Comparison of ENCODE assay signal across 24 mouse cellular contexts in the genomic region with DNA sequence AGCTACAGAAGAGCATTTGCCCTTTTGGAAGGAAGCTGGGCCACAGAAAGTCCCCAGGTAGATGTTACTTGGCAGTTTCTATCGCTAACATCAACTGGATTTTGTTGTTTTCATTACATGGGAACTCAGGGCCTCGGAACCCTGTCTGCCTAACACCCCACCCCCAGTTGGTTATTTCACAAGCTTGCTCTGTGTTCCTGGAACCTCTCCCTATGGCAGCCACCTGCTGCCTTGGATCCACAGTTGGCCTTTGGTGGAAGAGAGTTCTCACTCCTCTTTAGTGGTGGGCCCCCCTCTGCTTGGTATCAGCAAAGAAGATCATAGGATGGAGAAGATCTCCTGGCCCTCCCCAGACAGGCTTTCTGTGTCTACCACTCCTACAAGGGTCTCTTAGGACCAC. TPM values are rescaled to one million over a fixed set of nuclear protein-coding genes. Genes with fewer than 3 reads are reported as not detected.
"Had no signal": no experiment of that assay in that cellular context is flagged by ENCODE, and none has a peak within 500 bp of the region (broad histone marks: within the 10 kb centered on the region; RNA-seq: fewer than 3 reads in every experiment).

No protein-coding gene starts in this region.

- H3K27ac ChIP-seq: kidney, embryonic 15.5 days; limb, embryonic 12.5 days; limb, embryonic 15.5 days; liver, embryonic 14.5 days; lung, embryonic 15.5 days; macrophage; midbrain, embryonic 12.5 days; midbrain, embryonic 15.5 days; neural tube, embryonic 12.5 days; neural tube, embryonic 15.5 days; stomach, embryonic 15.5 days had no signal

- DNase-seq: kidney, adult 11 months; kidney, adult 8-10 months; kidney, postnatal 10 days; kidney, postnatal 36 days; left cerebral cortex, postnatal 4 days; lung, adult 18-20 months; lung, postnatal 10 days; right cerebral cortex, adult 18-20 months; right cerebral cortex, postnatal 14 days; right cerebral cortex, postnatal 4 days; thymus, postnatal 25 days had no signal

- H3K9ac ChIP-seq: kidney, embryonic 15.5 days; limb, embryonic 12.5 days; limb, embryonic 15.5 days; liver, embryonic 14.5 days; lung, embryonic 15.5 days; midbrain, embryonic 12.5 days; midbrain, embryonic 15.5 days; neural tube, embryonic 12.5 days; neural tube, embryonic 15.5 days; stomach, embryonic 15.5 days had no signal

- H3K27me3 ChIP-seq: kidney, embryonic 15.5 days; limb, embryonic 12.5 days; limb, embryonic 15.5 days; lung, embryonic 15.5 days; midbrain, embryonic 12.5 days; midbrain, embryonic 15.5 days; neural tube, embryonic 12.5 days; neural tube, embryonic 15.5 days; stomach, embryonic 15.5 days had no signal

- H3K36me3 ChIP-seq: kidney, embryonic 15.5 days; limb, embryonic 12.5 days; limb, embryonic 15.5 days; lung, embryonic 15.5 days; midbrain, embryonic 12.5 days; midbrain, embryonic 15.5 days; neural tube, embryonic 12.5 days; neural tube, embryonic 15.5 days; stomach, embryonic 15.5 days had no signal

- H3K4me3 ChIP-seq: kidney, embryonic 15.5 days; limb, embryonic 12.5 days; limb, embryonic 15.5 days; lung, embryonic 15.5 days; midbrain, embryonic 12.5 days; midbrain, embryonic 15.5 days; neural tube, embryonic 12.5 days; neural tube, embryonic 15.5 days; stomach, embryonic 15.5 days had no signal

- H3K4me1 ChIP-seq: limb, embryonic 15.5 days; lung, embryonic 15.5 days; midbrain, embryonic 12.5 days; midbrain, embryonic 15.5 days; neural tube, embryonic 12.5 days; neural tube, embryonic 15.5 days had no signal

RNA-seq across cellular contexts. Expression of a gene that starts 39.6 kb away (rescaled TPM):
- total RNA-seq: left cerebral cortex, adult 8-10 months; left cerebral cortex, postnatal 14 days had no signal
